Mouse (Mus musculus): ENCODE data around the gene Itih1. TPM values are rescaled to one million over a fixed set of nuclear protein-coding genes. Genes with fewer than 3 reads are reported as not detected.

Itih1 gene
- polyA plus RNA-seq, 1 experiment from 2014 or later, result not detected

DNA sequence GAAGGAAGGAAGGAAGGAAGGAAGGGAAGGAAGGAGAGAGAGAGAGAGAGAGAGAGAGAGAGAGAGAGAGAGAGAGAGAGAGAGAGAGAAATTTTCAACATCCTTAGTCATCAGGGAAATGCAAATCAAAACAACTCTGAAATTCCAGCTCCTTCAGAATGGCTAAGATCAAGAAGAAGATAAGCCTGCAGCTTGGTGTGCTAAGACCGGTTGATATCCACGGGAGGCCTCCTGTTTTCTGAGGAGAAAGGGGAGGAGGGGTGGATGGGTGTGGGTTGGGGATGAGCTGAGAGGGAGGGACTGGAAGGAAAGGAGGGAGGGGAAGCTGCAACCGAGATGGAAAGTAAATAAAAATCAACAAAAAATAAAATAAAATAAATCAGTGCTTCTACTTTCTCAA is 57.8 kb downstream of the Itih1 start:
- ATAC-seq (ENCODE audit: low read depth), result no peak
- H3K9ac ChIP-seq (replicated peaks; ENCODE audit: low read depth, low read length), result no peak overlapping the region
- 33% methylated on average over 3 of the region's 3 CpGs for WGBS
- H3K27me3 ChIP-seq (ENCODE audit: control insufficient read depth, insufficient read depth, low read length), result no peaks in the 10 kb centered on the region
- no peak overlapping the region for H3K4me2 ChIP-seq (ENCODE audit: low read depth, low read length)
- H3K9me3 ChIP-seq (ENCODE audit: control insufficient read depth, low read length), result no peaks in the 10 kb centered on the region
- H3K27ac ChIP-seq (ENCODE audit: low read depth, low read length), result no peak overlapping the region
- no peak overlapping the region for H3K4me3 ChIP-seq (ENCODE audit: low read depth, low read length)
- no peaks in the 10 kb centered on the region for H3K36me3 ChIP-seq (ENCODE audit: control insufficient read depth, insufficient read depth, low read length)
- no peaks in the 10 kb centered on the region for H3K4me1 ChIP-seq (ENCODE audit: control insufficient read depth, insufficient read depth, low read length)

- Histone ChIP-seq H3K4me2 (ENCODE audit: low read depth, low read length) (no peak overlapping the region), H3K9me3 (ENCODE audit: control insufficient read depth, low read length) (no peaks in the 10 kb centered on the region), H3K9ac (replicated peaks; ENCODE audit: low read depth, low read length) (no peak overlapping the region), H3K4me3 (ENCODE audit: low read depth, low read length) (no peak overlapping the region), H3K27me3 (ENCODE audit: control insufficient read depth, insufficient read depth, low read length) (no peaks in the 10 kb centered on the region), H3K27ac (ENCODE audit: low read depth, low read length) (no peak overlapping the region), H3K4me1 (ENCODE audit: control insufficient read depth, insufficient read depth, low read length) (no peaks in the 10 kb centered on the region), H3K36me3 (ENCODE audit: control insufficient read depth, insufficient read depth, low read length) (no peaks in the 10 kb centered on the region)
- 92% methylated on average over 3 of the region's 3 CpGs for WGBS
- no peak for ATAC-seq (ENCODE audit: low read depth)
These were observed 61.4 kb downstream of the Itih1 start for GRCm38 (mm10) chr14:30881718-30882108.

DNA sequence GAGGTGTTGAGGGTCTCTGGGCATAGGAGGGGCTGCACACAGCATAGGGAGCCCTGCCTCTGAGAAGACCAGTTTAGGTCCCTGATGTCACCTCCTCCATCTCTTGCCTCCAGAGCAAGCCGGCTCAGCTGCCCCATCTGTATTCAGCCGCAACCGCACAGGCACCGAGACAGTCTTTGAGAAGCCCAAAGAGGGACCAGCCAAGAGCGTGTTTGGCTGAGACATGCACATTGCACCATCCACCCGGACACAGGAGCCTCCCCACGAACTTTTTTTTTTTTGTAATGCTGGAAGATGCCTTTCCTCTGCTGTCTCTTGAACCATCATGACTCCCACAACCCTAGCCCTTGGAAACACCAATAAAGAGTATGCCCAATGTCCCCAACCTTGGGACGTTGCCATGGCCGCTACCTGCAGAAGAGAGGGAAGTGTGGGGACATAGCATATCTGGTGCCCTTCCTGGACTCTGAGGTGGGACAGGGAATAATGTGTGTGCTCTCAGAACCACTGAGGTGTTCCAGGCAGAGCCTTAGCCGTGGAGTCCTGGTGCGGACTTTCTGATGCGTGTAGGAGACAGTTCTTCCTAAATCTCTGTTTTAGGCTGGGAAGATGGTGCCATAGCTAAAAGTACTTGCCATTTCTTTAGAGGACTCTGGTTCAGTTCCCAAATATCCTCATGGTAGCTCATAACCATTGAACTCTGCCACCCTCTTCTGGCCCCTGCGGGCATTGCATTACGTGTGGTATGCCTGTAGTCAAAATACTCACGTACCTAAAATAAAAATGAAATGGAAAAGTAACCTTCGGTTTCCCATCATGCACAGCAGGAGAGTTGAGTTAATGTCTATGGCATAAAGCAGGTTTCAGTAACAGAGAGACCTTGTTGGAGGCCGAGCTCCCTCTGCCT is 62.0 kb downstream of the Itih1 start:
- ATAC-seq (ENCODE audit: low read depth), result no peak
- H3K27me3 ChIP-seq (ENCODE audit: control insufficient read depth, insufficient read depth, low read length), result no peaks in the 10 kb centered on the region
- no peak overlapping the region for H3K4me2 ChIP-seq (ENCODE audit: low read depth, low read length)
- no peaks in the 10 kb centered on the region for H3K36me3 ChIP-seq (ENCODE audit: control insufficient read depth, insufficient read depth, low read length)
- no peak overlapping the region for H3K9ac ChIP-seq (replicated peaks; ENCODE audit: low read depth, low read length)
- no peak overlapping the region for H3K27ac ChIP-seq (ENCODE audit: low read depth, low read length)
- H3K4me3 ChIP-seq (ENCODE audit: low read depth, low read length), result no peak overlapping the region
- no peaks in the 10 kb centered on the region for H3K9me3 ChIP-seq (ENCODE audit: control insufficient read depth, low read length)
- H3K4me1 ChIP-seq (ENCODE audit: control insufficient read depth, insufficient read depth, low read length), result no peaks in the 10 kb centered on the region
- 85% methylated on average over 17 of the region's 17 CpGs for WGBS

DNA sequence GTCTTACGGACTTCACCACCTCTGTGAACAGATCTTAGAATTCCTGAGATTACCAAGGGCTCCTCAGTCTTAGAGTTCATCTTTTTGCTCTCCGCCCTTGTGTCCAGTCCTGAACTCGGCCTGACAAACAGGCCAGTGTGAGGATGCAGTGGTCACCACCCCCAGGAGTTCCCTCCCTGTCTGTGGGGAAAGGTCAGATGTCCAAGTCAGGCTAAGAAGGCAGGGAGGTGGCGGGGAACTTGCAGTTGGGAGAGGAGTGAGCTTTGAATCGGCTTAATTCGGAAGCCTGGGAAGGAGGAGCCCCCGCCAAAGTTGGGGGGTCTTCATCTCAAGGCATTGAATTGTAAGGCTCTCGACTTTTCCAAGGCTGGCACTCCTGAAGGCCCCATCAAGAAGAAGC is 62.8 kb downstream of the Itih1 start:
- Histone ChIP-seq H3K27me3 (ENCODE audit: control insufficient read depth, insufficient read depth, low read length) (no peaks in the 10 kb centered on the region), H3K9me3 (ENCODE audit: control insufficient read depth, low read length) (no peaks in the 10 kb centered on the region), H3K4me3 (ENCODE audit: low read depth, low read length) (no peak overlapping the region), H3K36me3 (ENCODE audit: control insufficient read depth, insufficient read depth, low read length) (peaks cover 3% of the 10 kb centered on the region; the same call in 1 of the 2 replicates), H3K4me2 (ENCODE audit: low read depth, low read length) (no peak overlapping the region), H3K4me1 (ENCODE audit: control insufficient read depth, insufficient read depth, low read length) (no peaks in the 10 kb centered on the region), H3K27ac (ENCODE audit: low read depth, low read length) (no peak overlapping the region), H3K9ac (replicated peaks; ENCODE audit: low read depth, low read length) (no peak overlapping the region)
- ATAC-seq (ENCODE audit: low read depth), result no peak
- WGBS, result 82% methylated on average over 8 of the region's 8 CpGs

GRCm38 (mm10) chr14:30879794-30880193 is 63.3 kb downstream of the Itih1 start:
- no peak overlapping the region for H3K4me2 ChIP-seq (ENCODE audit: low read depth, low read length)
- H3K9ac ChIP-seq (replicated peaks; ENCODE audit: low read depth, low read length), result no peak overlapping the region
- WGBS, result 69% methylated on average over 9 of the region's 9 CpGs
- H3K4me3 ChIP-seq (ENCODE audit: low read depth, low read length), result no peak overlapping the region
- ATAC-seq (ENCODE audit: low read depth), result no peak
- no peaks in the 10 kb centered on the region for H3K9me3 ChIP-seq (ENCODE audit: control insufficient read depth, low read length)
- H3K36me3 ChIP-seq (ENCODE audit: control insufficient read depth, insufficient read depth, low read length), result peaks cover 3% of the 10 kb centered on the region; the same call in 1 of the 2 replicates
- H3K27ac ChIP-seq (ENCODE audit: low read depth, low read length), result no peak overlapping the region
- no peaks in the 10 kb centered on the region for H3K4me1 ChIP-seq (ENCODE audit: control insufficient read depth, insufficient read depth, low read length)
- H3K27me3 ChIP-seq (ENCODE audit: control insufficient read depth, insufficient read depth, low read length), result no peaks in the 10 kb centered on the region

Other genes starting within 250 kb of the Itih1 start
- 20.7 and 22.1 TPM in 2 replicates for gene Sfmbt1, start 228.4 kb downstream of the Itih1 start, polyA plus RNA-seq (2014; fragmentation: Nextera tagmentation; extraction: Ambion mirVana)
- 19.3 and 30.7 TPM in 2 replicates for gene Tmem110, start 117.7 kb downstream of the Itih1 start, polyA plus RNA-seq (2014; fragmentation: Nextera tagmentation; extraction: Ambion mirVana)
- gene Mustn1, start 64.1 kb downstream of the Itih1 start, polyA plus RNA-seq (2014; fragmentation: Nextera tagmentation; extraction: Ambion mirVana), result 1.0 and 1.8 TPM in 2 replicates
- 0.36 TPM in 1 of 2 replicates, not detected in the other for gene Itih4, start 56.8 kb downstream of the Itih1 start, polyA plus RNA-seq (2014; fragmentation: Nextera tagmentation; extraction: Ambion mirVana)
- 1.2 and 1.3 TPM in 2 replicates for gene Itih3, start 19.5 kb downstream of the Itih1 start, polyA plus RNA-seq (2014; fragmentation: Nextera tagmentation; extraction: Ambion mirVana)
- 15.7 and 17.0 TPM in 2 replicates for gene Nek4, start 8.1 kb upstream of the Itih1 start, polyA plus RNA-seq (2014; fragmentation: Nextera tagmentation; extraction: Ambion mirVana)
- gene Glt8d1, start 58.1 kb upstream of the Itih1 start, polyA plus RNA-seq (2014; fragmentation: Nextera tagmentation; extraction: Ambion mirVana), result 64.9 and 67.5 TPM in 2 replicates
- gene Spcs1, start 58.4 kb upstream of the Itih1 start, polyA plus RNA-seq (2014; fragmentation: Nextera tagmentation; extraction: Ambion mirVana), result 336 TPM in 2 replicates
- gene Pbrm1, start 75.8 kb upstream of the Itih1 start, polyA plus RNA-seq (2014; fragmentation: Nextera tagmentation; extraction: Ambion mirVana), result 94.3 and 104 TPM in 2 replicates
- 53.3 and 58.1 TPM in 2 replicates for gene Gnl3, start 75.9 kb upstream of the Itih1 start, polyA plus RNA-seq (2014; fragmentation: Nextera tagmentation; extraction: Ambion mirVana)
- gene Smim4, start 185.7 kb upstream of the Itih1 start, polyA plus RNA-seq (2014; fragmentation: Nextera tagmentation; extraction: Ambion mirVana), result 69.3 and 74.1 TPM in 2 replicates
- 219 and 241 TPM in 2 replicates for gene Nt5dc2, start 187.8 kb upstream of the Itih1 start, polyA plus RNA-seq (2014; fragmentation: Nextera tagmentation; extraction: Ambion mirVana)
- gene Stab1, start 225.4 kb upstream of the Itih1 start, polyA plus RNA-seq (2014; fragmentation: Nextera tagmentation; extraction: Ambion mirVana), result 7.0 and 28.7 TPM in 2 replicates